Mouse (Mus musculus) embryonic fibroblast, embryonic 13.5 days (primary cell): ENCODE results near the gene Prcp.

ENCODE experiments used
- CTCF ChIP-seq: IDR thresholded peaks from 2 replicates; pipeline ENCODE4 v1.5.1; 2011; ENCODE audit warnings: mild to moderate bottlenecking, control low read depth, low read length, moderate library complexity, borderline replicate concordance; ENCODE audit not compliant: insufficient read depth
- POLR2A ChIP-seq: IDR thresholded peaks from 2 replicates; pipeline ENCODE4 v1.6.1; 2011; ENCODE audit warnings: low read depth, mild to moderate bottlenecking, control low read depth, low read length, moderate library complexity

DNA sequence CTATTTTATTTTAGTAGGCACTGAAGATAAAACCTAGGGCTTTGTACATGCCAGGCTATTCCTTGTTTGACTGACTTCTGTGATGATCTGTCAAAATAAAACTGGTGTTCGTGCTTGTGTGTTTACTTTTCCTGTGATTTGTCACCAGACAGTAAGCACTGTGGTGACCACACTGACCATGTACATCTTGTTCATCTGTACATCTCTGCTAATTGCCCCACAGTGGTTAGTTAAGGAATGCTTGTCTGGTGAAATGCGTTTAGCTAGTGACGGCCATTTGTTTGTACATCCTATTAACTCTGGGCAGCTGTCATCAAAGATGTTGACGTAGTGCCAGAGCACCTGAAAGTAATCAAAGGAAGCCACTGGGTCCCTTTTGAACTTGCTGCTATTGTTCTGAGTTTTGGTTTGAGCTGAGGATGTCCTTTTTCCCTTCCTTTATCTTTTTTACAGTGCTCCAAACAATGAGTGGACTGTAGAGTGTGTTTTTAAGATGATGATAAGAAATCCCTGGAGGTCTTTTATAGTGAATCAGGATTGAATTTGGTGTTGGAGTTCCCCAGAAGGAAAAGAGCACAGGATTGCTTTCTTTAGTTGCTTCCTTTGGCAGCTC lies 16.5 kb downstream of the Prcp start:
- TF ChIP-seq CTCF (no peak), POLR2A (no peak)
